Mouse (Mus musculus): ENCODE results near the gene Gm10300. TPM values are rescaled to one million over a fixed set of nuclear protein-coding genes. Genes with fewer than 3 reads are reported as not detected.

The Gm10300 gene
- total RNA-seq, 2 experiments from 2014 or later: 0.31 TPM; not detected in 1

Other genes with a start within 250 kb of the Gm10300 start
- 7.7 and 13.9 TPM in 2 replicates for gene Ptpru, start 236.4 kb upstream of the Gm10300 start, total RNA-seq (2014; fragmentation: Nextera tagmentation)
- 4.1 and 4.2 TPM in 2 replicates for gene Ptpru, start 236.4 kb upstream of the Gm10300 start, total RNA-seq (2017)
- gene Mecr, start 231.2 kb upstream of the Gm10300 start, total RNA-seq (2014; fragmentation: Nextera tagmentation): 40.0 and 68.6 TPM in 2 replicates
- gene Mecr, start 231.2 kb upstream of the Gm10300 start, total RNA-seq (2017): 28.4 and 36.2 TPM in 2 replicates
- gene Srsf4, start 201.1 kb upstream of the Gm10300 start, total RNA-seq (2014; fragmentation: Nextera tagmentation): 62.0 and 78.5 TPM in 2 replicates
- 66.8 and 72.4 TPM in 2 replicates for gene Srsf4, start 201.1 kb upstream of the Gm10300 start, total RNA-seq (2017)
- not detected in 2 replicates for gene Tmem200b, start 152.9 kb upstream of the Gm10300 start, total RNA-seq (2014; fragmentation: Nextera tagmentation)
- not detected in 2 replicates for gene Tmem200b, start 152.9 kb upstream of the Gm10300 start, total RNA-seq (2017)
- 66.9 and 75.3 TPM in 2 replicates for gene Epb41, start 624 bp downstream of the Gm10300 start, total RNA-seq (2014; fragmentation: Nextera tagmentation)
- gene Epb41, start 624 bp downstream of the Gm10300 start, total RNA-seq (2017): 51.4 and 53.0 TPM in 2 replicates
- not detected in 2 replicates for gene Oprd1, start 69.8 kb downstream of the Gm10300 start, total RNA-seq (2014; fragmentation: Nextera tagmentation)
- not detected in 2 replicates for gene Oprd1, start 69.8 kb downstream of the Gm10300 start, total RNA-seq (2017)
- gene Ythdf2, start 137.6 kb downstream of the Gm10300 start, total RNA-seq (2014; fragmentation: Nextera tagmentation): 55.2 and 65.3 TPM in 2 replicates
- gene Ythdf2, start 137.6 kb downstream of the Gm10300 start, total RNA-seq (2017): 63.6 and 81.8 TPM in 2 replicates
- gene Gmeb1, start 186.9 kb downstream of the Gm10300 start, total RNA-seq (2014; fragmentation: Nextera tagmentation): 16.8 and 20.9 TPM in 2 replicates
- gene Gmeb1, start 186.9 kb downstream of the Gm10300 start, total RNA-seq (2017): 15.3 and 18.0 TPM in 2 replicates
- 23.1 and 25.5 TPM in 2 replicates for gene Taf12, start 199.7 kb downstream of the Gm10300 start, total RNA-seq (2014; fragmentation: Nextera tagmentation)
- 47.0 and 48.7 TPM in 2 replicates for gene Taf12, start 199.7 kb downstream of the Gm10300 start, total RNA-seq (2017)
- 3.2 TPM in 1 of 2 replicates, not detected in the other for gene Rab42, start 228.7 kb downstream of the Gm10300 start, total RNA-seq (2014; fragmentation: Nextera tagmentation)
- gene Rab42, start 228.7 kb downstream of the Gm10300 start, total RNA-seq (2017): not detected in 2 replicates